Mouse (Mus musculus) CH12.LX (cell line): ENCODE results near the gene Atp2b2. TPM values are rescaled to one million over a fixed set of nuclear protein-coding genes. Genes with fewer than 3 reads are reported as not detected.
"Not testable (repeated sequence)": the region's sequence is repeated elsewhere in the genome, so short reads cannot be mapped to it uniquely, and the experiment has no call there.

ENCODE experiments used
- DNase-seq: peaks from one replicate; pipeline ENCODE4 v3.0.0-alpha.2; 2013; ENCODE audit errors: extremely low read depth
- H3K27ac ChIP-seq: 2 replicates; pipeline ENCODE4 v1.5.1; 2012; ENCODE audit warnings: low read depth, mild to moderate bottlenecking, control low read depth, moderate library complexity; ENCODE audit not compliant: insufficient read depth
- H3K27me3 ChIP-seq: replicated peaks from 2 replicates; pipeline ENCODE3; 2012; ENCODE audit warnings: inconsistent platforms
- H3K36me3 ChIP-seq, 2 experiments: replicated peaks in 1 of 2; 2 replicates each; pipeline versions ENCODE3 to v1.6.1; 2012; ENCODE audit warnings: inconsistent platforms in 1 of 2, low read length in 1 of 2, mild to moderate bottlenecking in 1 of 2, mixed read lengths in 1 of 2, moderate library complexity in 1 of 2; ENCODE audit not compliant: control insufficient read depth in 1 of 2, insufficient read depth in 1 of 2
- H3K4me1 ChIP-seq, 2 experiments: 2 replicates each; pipeline ENCODE4 v1.6.1; 2012; ENCODE audit warnings: inconsistent platforms in 1 of 2, moderate library complexity in 1 of 2; ENCODE audit not compliant: insufficient read depth in 2 of 2, control insufficient read depth in 1 of 2
- H3K4me2 ChIP-seq: 2 replicates; pipeline ENCODE4 v1.6.1; 2012; ENCODE audit warnings: low read depth, mild to moderate bottlenecking, control low read depth; ENCODE audit not compliant: poor library complexity, insufficient read depth, severe bottlenecking
- H3K4me3 ChIP-seq, 3 experiments: fragments of 150-350 bp in 1 of 3; sonication (generic) in 1 of 3; replicated peaks in 1 of 3; 2 replicates each; pipeline versions ENCODE3 to v1.5.1; 2011 to 2012; ENCODE audit warnings: low read depth in 2 of 3, low read length in 2 of 3, mild to moderate bottlenecking in 2 of 3, moderate library complexity in 2 of 3, control low read depth in 1 of 3, improper control_type of control experiment in 1 of 3, inconsistent platforms in 1 of 3, mixed read lengths in 1 of 3; ENCODE audit not compliant: poor library complexity in 1 of 3
- H3K79me2 ChIP-seq: replicated peaks from 2 replicates; pipeline ENCODE4 v1.6.1; 2012; ENCODE audit warnings: mild to moderate bottlenecking, moderate library complexity; ENCODE audit not compliant: control insufficient read depth, poor library complexity, insufficient read depth, severe bottlenecking; ENCODE audit errors: extremely low read depth
- H3K9ac ChIP-seq: 2 replicates; pipeline ENCODE4 v1.6.1; 2012; ENCODE audit warnings: low read depth, mild to moderate bottlenecking, control low read depth, moderate library complexity; ENCODE audit not compliant: insufficient read depth
- H3K9me3 ChIP-seq: replicated peaks from 2 replicates; pipeline ENCODE3; 2012; ENCODE audit warnings: low read length, inconsistent platforms, mixed read lengths
- ELF1 ChIP-seq: IDR thresholded peaks from 2 replicates; pipeline ENCODE4 v1.6.1; 2014; ENCODE audit warnings: low read depth, mild to moderate bottlenecking, inconsistent platforms, low read length, improper control_type of control experiment
- GABPA ChIP-seq: IDR thresholded peaks from 2 replicates; pipeline ENCODE4 v1.6.1; 2012; ENCODE audit warnings: low read depth, low read length, improper control_type of control experiment, inconsistent platforms; ENCODE audit not compliant: insufficient replicate concordance
- IRF4 ChIP-seq: IDR thresholded peaks from 2 replicates; pipeline ENCODE4 v1.6.1; 2014; ENCODE audit warnings: low read depth, mild to moderate bottlenecking, inconsistent platforms, low read length, improper control_type of control experiment
- KAT2A ChIP-seq: IDR thresholded peaks from 2 replicates; pipeline ENCODE4 v1.6.1; 2012; ENCODE audit warnings: low read length, improper control_type of control experiment, inconsistent platforms; ENCODE audit not compliant: insufficient replicate concordance
- MAX ChIP-seq: IDR thresholded peaks from 2 replicates; pipeline ENCODE4 v1.6.1; 2011; ENCODE audit warnings: low read length, improper control_type of control experiment
- MAZ ChIP-seq: IDR thresholded peaks from 2 replicates; pipeline ENCODE4 v1.6.1; 2012; ENCODE audit warnings: low read depth, mild to moderate bottlenecking, inconsistent platforms, low read length, improper control_type of control experiment, moderate library complexity
- MXI1 ChIP-seq: IDR thresholded peaks from 2 replicates; pipeline ENCODE4 v1.6.1; 2011; ENCODE audit warnings: mild to moderate bottlenecking, low read depth, low read length, improper control_type of control experiment
- MYC ChIP-seq: IDR thresholded peaks from 2 replicates; pipeline ENCODE4 v1.6.1; 2011; ENCODE audit warnings: low read depth, mild to moderate bottlenecking, improper control_type of control experiment, low read length
- POLR2AphosphoS2 ChIP-seq: IDR thresholded peaks from 2 replicates; pipeline ENCODE4 v1.6.1; 2011; ENCODE audit warnings: low read depth, low read length, improper control_type of control experiment
- RCOR1 ChIP-seq: conservative IDR thresholded peaks from 2 replicates; pipeline ENCODE4 v1.6.1; 2012; ENCODE audit warnings: low read depth, mild to moderate bottlenecking, inconsistent platforms, low read length, improper control_type of control experiment
- SMC3 ChIP-seq: IDR thresholded peaks from 2 replicates; pipeline ENCODE4 v1.6.1; 2011; ENCODE audit warnings: low read depth, low read length, improper control_type of control experiment
- UBTF ChIP-seq: IDR thresholded peaks from 2 replicates; pipeline ENCODE4 v1.6.1; 2012; ENCODE audit warnings: low read depth, mild to moderate bottlenecking, inconsistent platforms, low read length, improper control_type of control experiment, moderate library complexity
- USF2 ChIP-seq: conservative IDR thresholded peaks from 2 replicates; pipeline ENCODE4 v1.6.1; 2011; ENCODE audit warnings: low read depth, low read length, improper control_type of control experiment
- ZC3H11A ChIP-seq: IDR thresholded peaks from 2 replicates; pipeline ENCODE4 v1.6.1; 2012; ENCODE audit warnings: low read depth, mild to moderate bottlenecking, inconsistent platforms, low read length, improper control_type of control experiment
- ZKSCAN1 ChIP-seq: IDR thresholded peaks from 2 replicates; pipeline ENCODE4 v1.6.1; 2012; ENCODE audit warnings: low read depth, inconsistent platforms, low read length, improper control_type of control experiment, borderline replicate concordance
- ZNF384 ChIP-seq: IDR thresholded peaks from 2 replicates; pipeline ENCODE4 v1.6.1; 2012; ENCODE audit warnings: low read depth, low read length, improper control_type of control experiment, inconsistent platforms
- dilution Hi-C: fragments of 300-500 bp; cut with MboI; formaldehyde crosslinking; loops from 2 replicates; pipeline ENCODE4 v1.14.3; 2020; ENCODE audit warnings: low sequenced_read_pairs; ENCODE audit not compliant: extremely low pct_unique_long_range_greater_than_20kb, extremely low pct_ligation_motif_present
- in situ Hi-C: fragments of 300-500 bp; cut with MboI; formaldehyde crosslinking; loops from 3 replicates; pipeline ENCODE4 v1.14.3; 2019; ENCODE audit warnings: low sequenced_read_pairs, low pct_ligation_motif_present, low pct_unique_long_range_greater_than_20kb, mixed read lengths
- polyA plus RNA-seq: library from polyadenylated mRNA; unstranded; fragments of >175 nt; gene quantifications from 2 replicates; pipeline ENCODE4 v1.2.1, GENCODE M21; 2012; ENCODE audit warnings: low read depth; ENCODE audit not compliant: insufficient read length
- total RNA-seq, 2 experiments: library from RNA; depleted of rRNA; stranded (reverse); fragments of 300-350 nt in 1 of 2; fragments of >200 nt in 1 of 2; gene quantifications; 2 replicates each; pipeline ENCODE4 v1.2.3; 2012 to 2014

The Atp2b2 gene
- total and polyA plus RNA-seq, 3 experiments = not detected

- peaks cover 80 to 95% of the 10 kb centered on the region in 2 experiments for H3K36me3 ChIP-seq
- H3K27ac ChIP-seq, H3K9me3 ChIP-seq, H3K4me2 ChIP-seq, dilution Hi-C loops, DNase-seq, H3K4me3 ChIP-seq, H3K9ac ChIP-seq, H3K27me3 ChIP-seq, H3K79me2 ChIP-seq, in situ Hi-C loops: not testable (repeated sequence)
- peaks cover 11 to 33% of the 10 kb centered on the region in 2 experiments for H3K4me1 ChIP-seq
- TF ChIP-seq ZNF384 = peak; percentile 65
Measured at GRCm38 (mm10) chr6:113713389-113713788, 329.0 kb downstream of the Atp2b2 start.

DNA sequence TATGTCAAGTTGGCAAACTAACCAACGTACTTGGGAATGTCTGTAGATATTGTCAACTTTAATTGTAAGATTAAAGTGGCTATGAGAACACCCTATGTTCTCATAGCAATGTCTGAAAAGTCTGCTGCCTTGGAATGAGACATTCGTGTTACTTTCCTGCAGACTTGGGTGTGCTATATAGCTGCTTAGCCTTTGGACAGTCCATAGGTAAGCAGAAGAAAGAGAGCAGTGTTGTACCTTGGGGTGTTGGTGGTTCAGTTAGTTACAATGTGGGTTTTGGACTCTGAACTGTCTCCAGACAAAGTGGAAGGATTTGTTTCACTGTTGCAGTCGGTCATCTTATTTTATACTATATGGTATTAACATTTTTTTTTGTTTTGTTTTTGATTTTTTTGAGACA is 329.7 kb downstream of the Atp2b2 start:
- dilution Hi-C loops = no loop called here

GRCm38 (mm10) chr6:113697222-113698205 is 344.9 kb downstream of the Atp2b2 start:
- peak overlapping the region; percentile 92 for H3K9ac ChIP-seq
- TF ChIP-seq KAT2A = no peak
- TF ChIP-seq MXI1 = peak; percentile 89
- TF ChIP-seq MYC = 0 out of 2 replicates have a peak, but pooled peaks have one; percentile 48
- TF ChIP-seq UBTF = peak; percentile 13; the same call in 1 of the 2 replicates
- no peak for TF ChIP-seq MAZ
- peak; percentile 66 for TF ChIP-seq MAX
- peaks cover 18 to 56% of the 10 kb centered on the region in 2 experiments; a peak in 3 of 4 replicates for H3K4me1 ChIP-seq
- peaks cover 50% of the 10 kb centered on the region for H3K79me2 ChIP-seq
- DNase-seq = no peak
- H3K36me3 ChIP-seq = peaks cover 36 to 55% of the 10 kb centered on the region in 2 experiments
- in situ Hi-C loops = no loop called here
- dilution Hi-C loops = no loop called here
- H3K27ac ChIP-seq = peak overlapping the region; percentile 75
- H3K27me3 ChIP-seq = no peaks in the 10 kb centered on the region
- H3K4me3 ChIP-seq = peak overlapping the region; percentile 82 to 97 (median 96)
- H3K4me2 ChIP-seq = peak overlapping the region; percentile 93
- H3K9me3 ChIP-seq = no peaks in the 10 kb centered on the region

More for the DNA sequence above, 329.7 kb downstream of the Atp2b2 start:
- TF ChIP-seq MAX = no peak
- no peak for TF ChIP-seq GABPA
- TF ChIP-seq RCOR1 = no peak
- no peak for TF ChIP-seq POLR2AphosphoS2
- TF ChIP-seq IRF4 = no peak
- TF ChIP-seq ZKSCAN1 = no peak
- no peak for TF ChIP-seq SMC3
- no peak for TF ChIP-seq USF2
- no peak for TF ChIP-seq ZC3H11A
- no peak for TF ChIP-seq ELF1
- no peak for TF ChIP-seq ZNF384
- no peak overlapping the region for H3K27ac ChIP-seq
- H3K4me3 ChIP-seq = no peak overlapping the region
- no peak overlapping the region for H3K4me2 ChIP-seq
- H3K27me3 ChIP-seq = no peaks in the 10 kb centered on the region
- in situ Hi-C loops = no loop called here
- peaks cover 79 to 95% of the 10 kb centered on the region in 2 experiments for H3K36me3 ChIP-seq
- no peak overlapping the region for H3K9ac ChIP-seq
- no peak for DNase-seq
- H3K4me1 ChIP-seq = peaks cover 11 to 33% of the 10 kb centered on the region in 2 experiments
- no peaks in the 10 kb centered on the region; the same call in 1 of the 2 replicates for H3K79me2 ChIP-seq
- no peaks in the 10 kb centered on the region for H3K9me3 ChIP-seq
